Mouse (Mus musculus): ENCODE results near the gene Ubash3b. TPM values are rescaled to one million over a fixed set of nuclear protein-coding genes. Genes with fewer than 3 reads are reported as not detected.

Gene Ubash3b
- total RNA-seq, 2 experiments from 2014 or later = 3.4 to 11.4 TPM

- peak; percentile 39 for ATAC-seq (replicated peaks; ENCODE audit: low FRiP score, poor library complexity, severe bottlenecking)
Observed at GRCm38 (mm10) chr9:41072786-41073185, 88.7 kb downstream of the Ubash3b start.

DNA sequence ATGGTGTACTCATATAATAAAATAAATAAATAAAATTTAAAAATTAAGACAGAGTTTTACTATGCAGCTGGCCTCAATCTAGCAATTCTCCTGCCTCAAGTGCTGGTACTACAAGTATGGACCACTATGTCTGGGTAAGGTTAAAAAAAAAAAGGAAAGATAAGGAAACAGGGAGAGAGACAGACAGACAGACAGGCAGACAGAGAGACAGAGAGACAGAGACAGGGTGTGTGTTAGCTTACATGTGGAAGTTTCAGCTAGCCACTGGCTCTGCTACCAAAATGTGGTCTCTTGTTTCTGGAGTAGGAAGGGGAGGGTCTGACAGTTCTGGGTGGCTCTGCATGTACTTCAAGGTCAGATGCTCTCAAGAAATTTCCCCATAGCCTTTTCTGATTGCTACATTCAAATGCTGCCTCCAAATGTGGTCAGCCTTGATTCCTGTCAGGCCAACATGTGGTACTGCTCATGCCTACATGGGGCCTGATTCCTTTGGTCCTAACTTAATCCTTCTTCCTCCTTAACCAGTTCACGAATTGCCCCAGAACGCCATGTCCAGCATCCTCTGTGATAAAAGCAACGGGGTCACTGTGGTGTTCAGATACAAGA lies 89.5 kb downstream of the Ubash3b start:
- no peak for ATAC-seq (replicated peaks; ENCODE audit: low FRiP score, poor library complexity, severe bottlenecking)

DNA sequence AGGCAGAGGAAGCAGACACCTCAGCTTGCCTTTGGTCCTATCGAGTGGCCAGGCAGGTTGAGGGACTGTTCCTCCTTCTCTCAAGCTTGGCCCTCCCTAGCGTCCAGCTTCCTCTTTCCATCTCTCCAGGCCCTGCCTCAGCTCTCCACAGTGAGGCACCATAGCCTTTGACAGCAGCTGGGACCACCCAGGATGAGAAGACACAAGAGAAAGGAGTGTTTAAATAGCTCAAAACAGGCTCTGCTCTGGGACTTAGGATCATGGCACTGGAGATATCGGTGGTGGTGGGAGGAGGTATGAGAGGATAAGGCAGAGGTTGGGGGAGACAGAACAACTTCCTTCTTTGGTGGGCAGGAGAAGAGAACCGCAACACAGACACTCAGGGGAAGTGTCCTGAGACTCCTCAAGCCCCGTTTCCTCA lies 90.7 kb downstream of the Ubash3b start:
- ATAC-seq (replicated peaks; ENCODE audit: low FRiP score, poor library complexity, severe bottlenecking) = no peak

DNA sequence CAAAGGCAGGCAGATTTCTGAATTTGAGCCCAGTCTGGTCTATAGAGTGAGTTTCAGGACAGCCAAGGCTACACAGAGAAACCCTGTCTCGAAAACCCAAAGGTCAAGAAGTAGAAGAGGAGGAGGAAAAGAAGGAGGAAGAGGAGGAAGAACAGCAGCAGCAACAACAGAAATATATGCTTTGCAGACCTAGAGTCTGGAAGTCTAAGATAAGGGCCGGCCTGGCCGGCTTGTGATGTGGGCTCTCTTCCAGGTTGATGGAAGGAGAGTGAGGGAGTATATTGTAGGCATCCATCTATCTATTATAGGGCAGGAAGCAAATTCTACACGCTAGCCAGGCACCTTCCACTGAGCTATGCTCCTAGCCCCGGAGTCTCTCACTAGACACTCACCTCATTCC lies 92.0 kb downstream of the Ubash3b start:
- peak; percentile 74 for ATAC-seq (replicated peaks; ENCODE audit: low FRiP score, poor library complexity, severe bottlenecking)

DNA sequence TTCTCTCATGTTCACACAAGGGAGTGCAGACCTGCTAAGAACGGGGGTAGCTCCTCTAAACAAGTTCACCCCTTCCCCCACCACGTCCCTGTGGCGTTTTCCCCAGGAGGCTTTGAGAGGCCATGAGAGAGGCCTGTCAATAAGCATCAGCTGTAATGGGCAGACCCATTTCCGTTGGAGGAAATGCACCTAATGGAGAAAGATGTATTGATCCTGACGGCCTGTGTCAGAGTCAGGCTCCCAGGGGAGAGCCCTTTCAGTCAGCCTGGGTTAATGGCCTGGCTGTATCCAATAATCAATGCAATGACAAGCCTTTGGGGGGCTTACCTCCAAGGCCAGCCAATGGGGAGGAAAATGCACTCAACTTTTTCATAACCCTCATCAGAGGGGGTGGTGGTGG lies 100.1 kb downstream of the Ubash3b start:
- ATAC-seq (replicated peaks; ENCODE audit: low FRiP score, poor library complexity, severe bottlenecking) = no peak

DNA sequence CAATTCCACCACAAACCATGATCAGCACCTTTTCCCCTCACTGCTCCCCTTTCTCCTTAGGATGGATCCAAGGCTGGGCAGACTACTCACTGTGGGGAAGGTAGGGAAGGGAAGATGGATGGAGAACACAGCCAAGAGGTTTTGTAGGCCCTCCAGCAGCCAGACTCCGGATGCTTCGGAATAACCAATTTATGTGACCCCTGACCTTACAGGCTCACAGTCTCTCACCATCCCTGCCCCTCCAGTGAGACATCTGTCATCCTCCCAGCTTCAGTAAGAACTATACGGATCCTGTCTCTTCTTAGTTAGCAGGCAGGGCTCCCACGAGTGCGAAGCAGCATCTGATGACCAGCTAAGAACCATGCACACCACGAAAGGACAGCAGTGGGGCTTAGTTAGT lies 100.9 kb downstream of the Ubash3b start:
- no peak for ATAC-seq (replicated peaks; ENCODE audit: low FRiP score, poor library complexity, severe bottlenecking)

GRCm38 (mm10) chr9:41058765-41059535 lies 102.5 kb downstream of the Ubash3b start:
- peak; percentile 45 for ATAC-seq (replicated peaks; ENCODE audit: low FRiP score, poor library complexity, severe bottlenecking)

DNA sequence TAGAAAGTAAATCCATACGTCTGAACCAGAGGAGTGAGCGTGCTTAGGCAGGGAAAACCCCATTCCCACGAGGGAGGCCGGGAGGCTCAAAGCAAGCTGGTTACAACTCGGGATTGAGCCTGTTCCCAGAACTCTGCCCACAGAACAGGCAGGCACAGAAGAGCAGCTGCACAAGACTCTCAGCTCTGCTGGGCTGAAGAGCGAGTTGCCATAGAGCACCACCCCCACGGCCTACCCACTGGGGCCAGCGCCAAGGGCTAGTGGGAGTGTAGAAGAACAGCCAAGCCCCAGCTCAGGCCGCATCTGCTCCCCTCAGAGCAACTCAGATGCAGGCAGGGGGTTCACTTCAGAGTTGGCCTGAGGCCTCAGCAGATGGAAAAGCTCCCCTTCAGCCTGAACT lies 107.3 kb downstream of the Ubash3b start:
- no peak for ATAC-seq (replicated peaks; ENCODE audit: low FRiP score, poor library complexity, severe bottlenecking)

GRCm38 (mm10) chr9:41053478-41053877 lies 108.0 kb downstream of the Ubash3b start:
- ATAC-seq (replicated peaks; ENCODE audit: low FRiP score, poor library complexity, severe bottlenecking) = no peak

DNA sequence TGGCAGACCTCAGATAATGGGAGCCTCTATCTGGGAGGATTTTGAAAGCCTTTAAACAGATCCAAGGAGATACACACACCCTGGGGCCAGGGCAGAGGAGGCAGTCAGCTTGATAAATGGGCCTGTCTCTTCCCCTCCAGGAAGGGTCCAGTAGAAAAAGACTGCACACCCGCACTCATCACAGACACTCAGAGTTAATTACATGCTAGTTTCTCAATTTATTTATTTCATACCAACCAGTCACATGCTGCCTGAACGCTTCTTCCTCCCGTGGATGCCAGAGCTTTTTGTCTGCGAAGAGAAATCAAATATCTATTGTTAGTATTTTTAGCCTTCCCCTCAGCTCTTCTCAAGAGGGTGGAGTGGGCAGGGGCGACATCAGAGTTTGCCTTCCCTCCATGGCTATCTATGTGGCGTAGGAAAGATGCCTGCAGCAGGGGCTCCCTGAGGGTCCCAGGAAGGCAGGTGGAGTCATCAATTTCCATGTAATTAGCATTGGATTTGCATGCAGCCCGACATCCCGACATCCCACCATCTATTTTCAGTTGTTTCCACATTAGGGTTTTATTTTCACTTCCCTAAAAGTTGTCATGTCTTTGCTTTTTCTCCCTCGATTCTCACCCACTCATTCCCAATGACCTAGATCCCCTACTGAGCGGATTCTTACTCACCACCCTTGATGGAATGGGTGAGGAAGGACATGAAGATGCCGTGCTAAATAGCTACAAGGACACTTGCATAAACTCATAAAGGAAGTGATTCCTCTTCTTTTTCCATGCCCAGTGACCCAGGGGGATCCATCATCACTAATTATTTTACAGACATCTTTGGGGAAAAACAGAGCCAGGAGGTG lies 110.2 kb downstream of the Ubash3b start:
- no peak for ATAC-seq (replicated peaks; ENCODE audit: low FRiP score, poor library complexity, severe bottlenecking)

GRCm38 (mm10) chr9:41050331-41051079 lies 111.0 kb downstream of the Ubash3b start:
- ATAC-seq (replicated peaks; ENCODE audit: low FRiP score, poor library complexity, severe bottlenecking) = no peak

DNA sequence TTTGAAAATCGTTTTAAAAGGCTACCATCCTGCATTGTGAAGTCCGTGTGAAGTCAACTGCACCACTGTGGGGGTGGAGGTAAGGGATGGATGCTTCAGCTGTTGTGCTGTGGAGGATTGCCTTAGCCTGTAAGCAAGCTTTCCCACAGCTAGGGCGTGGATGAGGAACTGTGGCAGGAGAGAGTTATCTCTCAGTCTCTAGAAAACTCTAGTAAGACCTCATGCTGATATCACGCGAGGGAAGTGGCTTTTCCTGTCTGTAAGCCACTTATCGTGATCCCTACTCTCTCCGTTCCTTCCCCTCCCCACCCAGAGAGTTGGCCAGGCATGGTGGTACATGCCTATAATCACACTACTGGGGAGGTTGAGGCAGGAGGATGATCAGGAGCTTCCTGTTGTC lies 112.2 kb downstream of the Ubash3b start:
- peak; percentile 54; the same call in 1 of the 2 replicates for ATAC-seq (replicated peaks; ENCODE audit: low FRiP score, poor library complexity, severe bottlenecking)

GRCm38 (mm10) chr9:41048820-41049219 lies 112.7 kb downstream of the Ubash3b start:
- no peak for ATAC-seq (replicated peaks; ENCODE audit: low FRiP score, poor library complexity, severe bottlenecking)

DNA sequence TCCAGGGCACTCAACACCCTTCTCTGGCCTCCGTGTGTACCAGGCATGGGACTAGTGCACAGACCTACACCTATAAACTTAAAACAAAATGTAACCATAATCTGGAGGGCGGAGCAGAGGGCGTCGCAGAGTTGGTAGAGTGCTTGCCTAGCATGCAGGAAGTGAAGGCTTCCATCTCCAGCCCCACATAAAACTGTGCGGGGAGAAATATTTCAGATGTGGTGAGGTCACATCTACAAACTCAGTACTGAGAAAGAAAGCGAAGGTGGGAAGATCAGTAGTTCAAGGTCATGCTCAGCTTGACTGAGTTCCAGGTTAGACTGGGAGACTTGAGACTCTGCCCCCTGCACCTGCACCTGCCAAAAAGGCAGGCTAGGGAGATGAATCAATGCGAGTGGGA lies 113.3 kb downstream of the Ubash3b start:
- no peak for ATAC-seq (replicated peaks; ENCODE audit: low FRiP score, poor library complexity, severe bottlenecking)

- ATAC-seq (replicated peaks; ENCODE audit: low FRiP score, poor library complexity, severe bottlenecking) = no peak
Observed at GRCm38 (mm10) chr9:41047654-41048053, 113.8 kb downstream of the Ubash3b start.

DNA sequence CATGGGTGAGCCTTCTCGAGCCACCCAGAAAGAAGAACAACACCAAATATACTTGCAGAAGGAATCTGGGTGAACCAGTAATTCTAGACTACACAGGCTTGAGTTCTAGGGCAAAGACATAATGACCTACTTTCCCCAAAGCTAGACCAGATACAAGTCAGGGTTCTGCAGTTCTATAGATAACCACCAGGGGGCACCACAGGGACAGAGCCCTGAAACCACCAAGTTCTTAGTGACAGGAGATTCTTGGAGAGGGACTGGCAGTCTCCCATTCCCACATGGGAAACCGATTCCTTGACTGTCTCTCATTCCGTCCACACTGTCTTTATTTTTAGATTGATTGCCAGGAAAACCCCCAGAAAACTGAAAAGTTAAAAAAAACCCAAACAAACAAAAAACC lies 116.9 kb downstream of the Ubash3b start:
- peak; percentile 64 for ATAC-seq (replicated peaks; ENCODE audit: low FRiP score, poor library complexity, severe bottlenecking)

GRCm38 (mm10) chr9:41043641-41044040 lies 117.9 kb downstream of the Ubash3b start:
- no peak for ATAC-seq (replicated peaks; ENCODE audit: low FRiP score, poor library complexity, severe bottlenecking)

- no peak for ATAC-seq (replicated peaks; ENCODE audit: low FRiP score, poor library complexity, severe bottlenecking)
Observed at GRCm38 (mm10) chr9:41041404-41041803, 120.1 kb downstream of the Ubash3b start.

GRCm38 (mm10) chr9:41038150-41038664 lies 123.3 kb downstream of the Ubash3b start:
- no peak for ATAC-seq (replicated peaks; ENCODE audit: low FRiP score, poor library complexity, severe bottlenecking)

Data from erythroid progenitor cell, adult 5-6 weeks (primary cell).